Mouse (Mus musculus) brain, adult 10 weeks (tissue): ENCODE data around the gene Gm10662. TPM values are rescaled to one million over a fixed set of nuclear protein-coding genes. Genes with fewer than 3 reads are reported as not detected.

ENCODE experiments used
- polyA plus RNA-seq: library from polyadenylated mRNA; stranded (reverse); fragments of 350-450 nt; fragmentation: Illumina TruSeq; extraction: RNeasy Lipid Tissue Mini Kit (QIAGEN cat#74804); gene quantifications from one replicate; pipeline ENCODE4 v1.2.3, GENCODE M21; 2015; ENCODE audit warnings: low read depth, low replicate concordance

Gm10662 gene
- not detected for polyA plus RNA-seq

GRCm38 (mm10) chr7:23144380-23144779 is at the start of gene Gm10662:
Gene Gm10662 (minus strand): TSS chr7:23144480.

Other genes with a start within 250 kb of the Gm10662 start
- not detected for gene Gm4214, start 159.8 kb downstream of the Gm10662 start, polyA plus RNA-seq
- gene Gm4216, start 124.6 kb downstream of the Gm10662 start, polyA plus RNA-seq = not detected
- not detected for gene Vmn1r163, start 88.9 kb downstream of the Gm10662 start, polyA plus RNA-seq
- gene Gm8720, start 77.0 kb downstream of the Gm10662 start, polyA plus RNA-seq = not detected
- not detected for gene Vmn1r165, start 72.9 kb upstream of the Gm10662 start, polyA plus RNA-seq
- not detected for gene Vmn1r166, start 107.2 kb upstream of the Gm10662 start, polyA plus RNA-seq
- gene Gm6902, start 134.4 kb upstream of the Gm10662 start, polyA plus RNA-seq = not detected
- gene Nlrp4e, start 156.7 kb upstream of the Gm10662 start, polyA plus RNA-seq = not detected
- not detected for gene Nlrp5, start 241.4 kb upstream of the Gm10662 start, polyA plus RNA-seq